Mouse (Mus musculus): ENCODE results near the gene Wnt5b. TPM values are rescaled to one million over a fixed set of nuclear protein-coding genes. Genes with fewer than 3 reads are reported as not detected.

Gene Wnt5b
- total RNA-seq, 4 experiments from 2014 or later: 1.9 to 2.1 (median 2.0) TPM

DNA sequence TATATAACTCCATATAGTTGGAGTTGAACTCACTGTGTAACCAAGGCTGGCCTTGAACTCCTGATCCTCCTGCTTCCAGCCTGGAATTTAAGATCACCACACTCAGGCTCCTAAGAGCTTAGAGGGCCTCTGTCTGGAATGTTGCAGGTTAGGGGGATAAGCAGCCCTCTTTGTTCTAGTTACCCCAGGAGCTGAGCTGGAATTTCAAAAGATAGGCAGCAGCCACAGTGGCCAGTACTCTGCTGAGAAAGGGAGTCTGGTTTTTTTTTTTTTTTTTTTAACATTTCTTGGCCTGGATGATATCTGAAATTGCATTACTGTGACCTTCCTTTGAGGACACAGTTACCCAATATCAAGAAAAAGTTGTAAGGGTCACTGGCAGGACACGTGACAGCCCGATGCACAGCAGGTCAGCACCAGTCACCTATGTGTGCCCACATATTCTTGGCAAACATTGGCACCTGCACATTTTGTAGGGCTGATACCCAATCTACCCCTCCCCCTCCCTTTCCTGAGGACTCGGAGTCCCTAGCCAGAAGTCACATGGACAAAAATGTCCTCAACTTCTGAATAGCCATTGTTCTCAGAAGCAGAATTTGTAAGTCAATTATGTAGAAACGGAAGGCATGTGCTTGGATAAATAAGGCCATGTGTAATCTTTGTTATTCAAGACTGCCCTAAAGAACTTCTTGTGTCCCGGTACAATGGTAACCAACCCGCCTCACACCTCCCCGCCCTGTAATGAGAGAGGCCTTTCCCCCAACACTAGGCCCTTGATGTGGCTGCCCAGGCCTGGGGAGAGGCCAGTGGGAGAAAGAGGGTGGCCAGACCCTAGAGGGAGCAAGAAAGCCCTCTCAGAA, 125.5 kb downstream of the Wnt5b start:
- peak in 1 of 2 experiments; percentile 49 for DNase-seq (ENCODE audit: low spot score in 2 of 2)

DNA sequence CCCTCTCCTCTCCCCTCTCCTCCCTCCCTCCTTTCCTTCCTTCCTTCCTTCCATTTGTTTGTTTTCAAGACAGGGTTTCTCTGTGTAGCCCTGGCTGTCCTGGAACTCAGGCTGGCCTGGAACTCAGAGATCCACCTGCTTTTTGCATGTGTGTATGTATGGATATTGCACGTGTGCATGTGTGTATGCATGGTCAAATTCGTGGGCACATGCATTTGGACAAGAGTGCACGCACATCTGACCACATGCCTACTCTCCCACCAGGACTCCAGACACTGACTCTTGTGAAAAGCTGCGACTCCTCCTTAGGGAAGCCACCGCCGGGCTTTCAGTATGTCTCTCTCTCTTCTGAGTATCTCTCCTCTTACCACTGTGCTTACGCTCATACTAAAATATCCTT, 126.3 kb downstream of the Wnt5b start:
- no peak for DNase-seq (ENCODE audit: low spot score in 2 of 2)

DNA sequence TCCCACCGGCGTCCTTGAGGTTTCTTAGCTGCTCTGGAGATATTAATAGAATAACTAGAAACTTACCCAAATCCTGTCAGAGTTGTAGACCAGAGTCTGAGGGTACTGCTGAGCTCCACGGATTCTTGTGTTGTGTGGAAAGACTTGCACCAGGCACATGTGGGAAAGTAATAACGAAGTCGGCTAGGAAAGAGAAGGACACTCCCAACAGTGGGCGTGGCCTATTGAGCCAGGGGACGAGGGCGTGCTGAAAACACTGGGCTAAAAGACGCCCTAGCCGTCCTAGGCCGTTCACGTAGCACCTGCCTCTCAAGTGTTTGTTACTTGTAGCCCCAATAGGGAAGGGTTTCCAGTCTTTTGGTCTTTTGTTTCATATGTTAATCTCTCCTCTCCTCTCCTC, 126.8 kb downstream of the Wnt5b start, which contains the start of gene Adipor2:
TSS of gene Adipor2 (minus strand) at position 351 of the 400 bp plus-strand sequence.
- no peak for DNase-seq (ENCODE audit: low spot score in 2 of 2)

DNA sequence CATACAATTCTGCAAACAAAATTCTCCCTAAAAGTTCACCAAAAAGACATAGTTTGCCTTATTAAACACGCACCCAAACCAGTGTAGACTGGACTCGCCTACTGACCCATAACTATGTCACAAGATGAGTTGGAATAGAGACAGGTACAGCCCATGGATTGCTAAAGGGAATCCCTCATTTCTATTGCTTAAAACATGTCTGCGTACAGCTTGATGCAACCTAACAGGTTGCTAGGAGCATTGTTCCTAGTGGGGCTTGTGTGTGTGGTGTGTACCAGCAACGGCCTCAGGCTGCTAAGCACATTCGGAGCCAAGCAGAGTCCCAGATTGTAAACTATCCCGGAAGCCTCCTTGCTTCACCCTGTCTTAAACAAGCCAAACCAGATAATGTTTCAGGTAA, 127.5 kb downstream of the Wnt5b start:
- no peak for DNase-seq (ENCODE audit: low spot score in 2 of 2)

DNA sequence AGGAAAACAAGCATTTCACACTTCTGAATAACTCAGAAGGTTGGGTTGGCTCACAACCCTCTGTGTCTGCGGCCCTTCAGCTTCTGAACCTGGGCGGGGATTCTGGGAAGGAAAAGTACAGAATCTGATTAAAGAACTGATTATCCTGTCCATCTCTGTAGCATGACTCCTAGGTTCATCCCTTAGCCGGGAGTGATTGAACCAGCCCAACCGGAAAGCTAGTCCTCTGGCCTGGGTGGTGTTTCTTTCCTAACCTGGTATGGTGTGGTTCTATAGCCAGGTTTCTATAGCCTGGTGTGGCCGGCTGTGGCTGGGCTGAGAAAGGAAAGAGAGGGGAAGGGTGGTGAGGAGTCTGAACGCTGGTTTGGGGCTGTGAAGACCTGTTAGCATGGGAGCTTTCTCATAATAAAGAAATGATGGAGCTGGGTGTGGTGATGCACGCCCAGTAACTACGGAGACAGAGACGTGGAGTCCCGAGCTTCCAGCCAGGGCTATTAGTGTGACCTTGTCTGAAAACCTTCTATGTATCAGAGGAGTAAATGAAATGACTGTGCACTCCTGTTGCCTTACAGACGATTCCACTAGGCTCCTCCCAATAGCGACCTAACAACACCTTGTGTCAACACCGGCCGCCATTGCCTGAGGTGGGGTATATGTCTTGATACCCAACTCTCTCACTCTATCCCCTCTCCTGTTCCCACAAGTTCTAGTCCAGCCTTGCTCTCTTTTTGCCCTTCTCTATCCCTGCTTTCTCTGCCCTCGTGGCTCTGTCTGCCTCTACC, 129.7 kb downstream of the Wnt5b start:
- no peak for DNase-seq (ENCODE audit: low spot score in 2 of 2)

- no peak for DNase-seq (ENCODE audit: low spot score in 2 of 2)
These were observed 131.6 kb downstream of the Wnt5b start for GRCm38 (mm10) chr6:119412588-119412987.

- no peak for DNase-seq (ENCODE audit: low spot score in 2 of 2)
These were observed 132.6 kb downstream of the Wnt5b start for GRCm38 (mm10) chr6:119411511-119411910.

- DNase-seq (ENCODE audit: low spot score in 2 of 2): no peak
These were observed 134.4 kb downstream of the Wnt5b start for GRCm38 (mm10) chr6:119409766-119410165.

DNA sequence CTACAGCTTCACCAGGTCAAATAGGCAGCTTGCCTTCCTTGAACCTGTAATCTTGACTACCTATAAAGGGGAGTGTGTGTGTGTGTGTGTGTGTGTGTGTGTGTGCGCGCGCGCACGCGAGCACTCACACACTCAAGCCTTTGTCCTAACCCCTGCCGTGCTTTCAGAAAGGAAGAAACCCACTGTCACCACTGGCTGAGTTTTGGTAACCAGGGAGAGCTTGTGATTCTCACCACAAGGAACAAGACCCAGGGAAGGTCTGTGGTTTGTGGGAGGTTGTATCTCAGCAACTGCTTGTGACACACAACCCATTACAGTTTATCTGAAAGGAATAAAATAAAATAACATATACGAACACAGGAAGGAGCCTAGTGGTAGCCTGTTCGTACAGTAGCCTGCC, 135.6 kb downstream of the Wnt5b start:
- DNase-seq (ENCODE audit: low spot score in 2 of 2): no peak

DNA sequence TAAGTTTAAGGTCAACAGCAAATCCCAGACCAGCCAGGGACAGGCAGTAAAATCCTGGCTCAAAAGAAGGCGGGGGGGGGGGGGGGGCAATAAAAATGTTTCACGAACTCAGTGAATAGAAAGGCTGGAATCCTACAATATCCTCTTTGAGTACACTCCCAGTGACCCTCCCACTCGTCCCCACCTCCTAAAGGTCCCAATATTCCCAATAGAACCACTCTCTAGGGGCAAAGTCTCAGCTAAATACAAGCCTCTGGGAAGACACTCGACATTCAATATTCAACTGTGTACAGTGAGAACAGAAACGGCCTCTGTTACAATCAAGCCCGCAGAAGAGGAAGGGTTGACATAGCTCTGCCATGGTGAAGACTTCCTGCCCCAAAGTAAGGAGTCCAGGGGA, 136.3 kb downstream of the Wnt5b start:
- DNase-seq (ENCODE audit: low spot score in 2 of 2): no peak

GRCm38 (mm10) chr6:119406528-119406927, 137.6 kb downstream of the Wnt5b start:
- DNase-seq (ENCODE audit: low spot score in 2 of 2): no peak

GRCm38 (mm10) chr6:119405310-119405709, 138.8 kb downstream of the Wnt5b start:
- no peak for DNase-seq (ENCODE audit: low spot score in 2 of 2)

DNA sequence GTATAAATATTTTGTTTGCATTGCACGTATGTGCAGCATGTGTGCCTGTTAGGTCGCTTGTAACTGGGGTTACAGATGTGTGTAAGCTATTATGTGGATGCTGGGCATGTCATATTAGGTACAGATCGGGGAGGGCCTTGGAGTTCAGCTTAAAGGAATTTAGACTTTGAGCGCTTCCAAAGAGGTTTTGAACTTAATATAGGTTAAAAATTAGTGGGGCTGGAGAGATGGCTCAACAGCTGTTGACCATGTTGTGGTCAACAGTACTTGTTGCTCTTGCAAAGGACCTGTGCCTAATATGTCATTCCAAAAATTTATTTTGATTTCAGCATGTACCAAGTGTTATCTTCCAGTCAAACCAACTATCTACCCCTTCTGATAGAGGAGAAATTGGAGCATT, 139.3 kb downstream of the Wnt5b start:
- DNase-seq (ENCODE audit: low spot score in 2 of 2): no peak

DNA sequence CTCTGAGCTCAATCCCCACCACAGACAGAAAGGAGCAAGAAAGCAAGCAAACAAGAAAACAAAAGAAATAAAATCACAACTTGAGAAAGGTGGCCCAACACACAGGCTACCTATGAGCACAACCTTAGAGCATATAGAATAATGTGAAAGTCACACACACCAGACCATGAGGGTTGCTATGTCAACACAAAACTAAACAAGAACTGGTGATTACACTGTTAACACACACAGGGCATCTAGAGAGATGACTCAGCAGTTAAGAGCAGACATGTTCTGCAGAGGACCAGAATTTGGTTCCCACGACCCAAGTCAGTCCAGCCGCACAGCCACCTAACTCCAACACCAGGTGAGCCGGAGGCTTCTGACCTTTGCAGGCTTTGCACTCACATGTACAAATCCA, 141.2 kb downstream of the Wnt5b start:
- DNase-seq (ENCODE audit: low spot score in 2 of 2): no peak

GRCm38 (mm10) chr6:119401545-119402304, 142.4 kb downstream of the Wnt5b start:
- no peak for DNase-seq (ENCODE audit: low spot score in 2 of 2)

- no peak for DNase-seq (ENCODE audit: low spot score in 2 of 2)
These were observed 143.5 kb downstream of the Wnt5b start for GRCm38 (mm10) chr6:119400649-119401048.

DNA sequence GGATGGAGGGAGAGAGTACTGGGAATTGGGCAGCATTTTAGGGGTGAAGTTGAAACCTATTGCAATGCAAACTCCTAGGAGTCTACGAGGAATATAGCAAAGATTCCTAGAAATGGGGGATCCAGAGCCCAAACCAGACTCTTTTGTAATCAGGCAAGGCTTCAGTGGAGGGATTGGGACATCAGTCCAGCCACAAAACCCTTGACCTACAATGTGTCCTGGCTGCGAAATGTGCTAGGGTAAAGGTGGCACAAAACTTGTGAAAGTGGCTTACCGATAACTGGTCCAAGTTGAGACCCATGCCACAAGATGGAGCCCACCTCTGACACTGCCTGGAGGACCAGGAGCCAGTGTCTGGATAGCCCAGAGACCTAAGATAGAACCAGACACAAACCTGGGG, 144.8 kb downstream of the Wnt5b start:
- no peak for DNase-seq (ENCODE audit: low spot score in 2 of 2)

DNA sequence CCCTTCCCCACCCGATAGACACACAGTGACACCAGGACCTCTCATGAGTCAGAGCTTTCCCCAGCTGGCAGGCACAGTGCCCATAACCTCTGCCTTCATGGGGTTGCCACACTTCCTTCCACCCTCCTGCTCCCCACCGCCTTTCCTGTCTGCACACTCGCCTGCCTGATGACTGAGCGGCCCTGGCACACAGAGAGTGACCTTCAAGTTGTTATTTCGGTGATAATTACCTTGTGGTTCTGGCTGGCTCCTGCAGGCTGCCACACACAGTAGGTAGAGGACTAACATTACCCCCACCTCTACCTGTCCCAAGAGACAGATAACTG, 147.9 kb downstream of the Wnt5b start:
- DNase-seq (ENCODE audit: low spot score in 2 of 2): no peak

DNA sequence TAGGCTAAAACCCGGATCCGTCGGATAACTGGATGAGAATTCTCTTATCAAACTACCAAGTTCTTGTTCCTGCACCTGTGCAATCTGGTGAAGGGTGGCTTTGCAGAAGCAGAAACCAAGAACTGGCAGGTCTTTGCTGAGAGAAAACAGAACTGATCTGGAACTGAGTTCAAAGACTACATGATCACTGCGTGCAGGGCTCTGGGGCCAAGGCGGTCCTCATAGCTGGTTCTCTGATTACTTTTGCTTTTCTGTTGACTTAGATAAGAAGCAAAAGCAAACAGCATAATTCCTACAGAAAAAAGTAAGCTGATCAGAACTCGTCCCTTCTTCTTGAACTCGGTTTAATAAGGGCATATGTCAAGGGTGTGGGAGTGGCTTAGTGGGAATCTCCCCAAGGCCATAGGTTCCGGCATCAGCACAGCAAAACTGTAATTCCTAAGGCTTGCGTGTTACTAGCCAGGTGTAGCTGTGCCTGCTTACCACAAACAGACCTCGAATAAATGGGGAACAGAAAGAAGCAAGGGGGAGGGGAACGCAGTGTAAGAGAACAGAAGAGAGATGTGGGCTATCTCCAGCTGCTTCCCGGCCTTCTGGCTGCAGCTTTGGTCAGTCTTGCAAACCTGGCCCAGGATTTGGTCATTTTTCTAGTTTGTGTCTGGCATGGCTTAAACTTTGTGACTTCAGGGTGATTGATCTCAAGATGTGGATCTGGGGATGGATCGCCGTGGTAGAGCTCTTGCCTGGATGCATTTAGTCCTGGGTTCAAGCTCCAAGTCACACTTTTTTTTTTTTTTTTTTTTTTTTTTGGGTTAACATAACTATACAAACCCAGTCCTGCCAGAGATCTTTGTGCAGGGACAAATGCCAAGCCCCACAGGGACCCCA, 148.5 kb downstream of the Wnt5b start:
- no peak for DNase-seq (ENCODE audit: low spot score in 2 of 2)

DNA sequence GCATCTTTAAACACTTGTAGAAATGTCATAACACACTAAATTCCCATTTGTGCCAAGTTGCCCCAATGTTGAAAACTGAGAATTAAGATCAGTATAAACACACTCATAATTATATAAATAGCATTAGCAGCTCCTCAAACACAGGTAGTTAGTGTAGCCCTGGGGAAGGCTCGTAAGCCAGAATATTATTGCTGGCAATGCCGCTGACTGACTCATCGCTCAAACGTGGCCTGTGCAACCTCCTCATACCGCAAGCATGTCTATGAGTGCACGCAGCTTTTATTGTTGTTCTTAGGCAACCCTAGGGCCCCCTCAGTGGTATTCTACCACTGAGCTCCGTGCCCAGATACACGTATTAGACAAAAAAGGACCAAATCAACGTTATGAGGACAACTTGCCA, 151.3 kb downstream of the Wnt5b start:
- no peak for DNase-seq (ENCODE audit: low spot score in 2 of 2)

GRCm38 (mm10) chr6:119390728-119391127, 153.4 kb downstream of the Wnt5b start:
- DNase-seq (ENCODE audit: low spot score in 2 of 2): no peak

Data from left cerebral cortex, adult 8-10 months (tissue).